8 mouse cellular contexts compared by ENCODE assay signal in genomic region chr15:85712565-85713168, GRCm38 (mm10). TPM values are rescaled to one million over a fixed set of nuclear protein-coding genes. Genes with fewer than 3 reads are reported as not detected.
DNase-seq lines count a peak whose midpoint lies in the region; TF ChIP-seq lines count a peak whose summit lies in the region.

No protein-coding gene starts in this region.

- H3K4me3 ChIP-seq in left cerebral cortex, adult 2 months: no peak overlapping the region

- intact Hi-C loops in left cerebral cortex, adult 2 months (cut with DNase I): no loop called here

- H3K27ac ChIP-seq in left cerebral cortex, adult 2 months: no peak overlapping the region

- peak; percentile 36 to 47 for DNase-seq in cerebellum, postnatal 10 days
- DNase-seq in cerebellum, adult 11 months: no peak
- no peak for DNase-seq in left cerebral cortex, adult 2 months (ENCODE audit: extremely low spot score in 1 of 2, low spot score in 2 of 2)
- no peak for DNase-seq in left cerebral cortex, adult 11 months (ENCODE audit: low spot score)
- DNase-seq in WW6 (ENCODE audit: low read depth, low spot score): peak; percentile 42
- peak; percentile 73 for DNase-seq in lung, postnatal 10 days
- DNase-seq in right cerebral cortex, adult 18-20 months: no peak
- no peak for DNase-seq in gastrocnemius, adult 8-10 months (ENCODE audit: low spot score in 2 of 2)

- peak; percentile 51 for TF ChIP-seq CTCF in left cerebral cortex, adult 2 months (IDR thresholded peaks at IDR 0.05)

RNA-seq across cellular contexts. Expression of gene Ppara, which starts 22.1 kb away (rescaled TPM):
- total RNA-seq in left cerebral cortex, adult 2 months (2021): 1 to 10 TPM; 3.6 TPM
- 10 to 100 TPM; 10.5 to 19.6 (median 14.7) TPM for total RNA-seq in gastrocnemius, adult 8-10 months (2022)

Comparison
In these comparisons a context has a peak if more than half of its experiments do, and no peak if none do; other contexts are left out.
1. DNase-seq: peak in cerebellum, postnatal 10 days (2 of 2), WW6 (single experiment) and lung, postnatal 10 days (single experiment); none in cerebellum, adult 11 months (single experiment), left cerebral cortex, adult 2 months (0 of 2), left cerebral cortex, adult 11 months (single experiment), right cerebral cortex, adult 18-20 months (single experiment) and gastrocnemius, adult 8-10 months (0 of 2).